Mouse (Mus musculus) intestine, postnatal 0 days (tissue): ENCODE data around the gene Ttc17. TPM values are rescaled to one million over a fixed set of nuclear protein-coding genes. Genes with fewer than 3 reads are reported as not detected.

ENCODE experiments used
- ATAC-seq: fragments of 200-750 bp; cut with Nextera tagmentation; 2 replicates; pipeline ENCODE4 v1.8.0; 2017; ENCODE audit warnings: mild to moderate bottlenecking, moderate TSS enrichment, moderate library complexity
- H3K27ac ChIP-seq: fragments of 300-500 bp; sonication (generic); 2 replicates; pipeline ENCODE4 v1.5.1; 2014; ENCODE audit warnings: mild to moderate bottlenecking, low read depth, low read length, moderate library complexity
- H3K27me3 ChIP-seq: fragments of 300-500 bp; sonication (generic); replicated peaks from 2 replicates; pipeline ENCODE4 v1.6.1; 2014; ENCODE audit warnings: low read length, mixed read lengths; ENCODE audit not compliant: control insufficient read depth, insufficient read depth
- H3K36me3 ChIP-seq: fragments of 300-500 bp; sonication (generic); 2 replicates; pipeline ENCODE4 v1.6.1; 2014; ENCODE audit warnings: mild to moderate bottlenecking, moderate library complexity; ENCODE audit not compliant: control insufficient read depth, insufficient read depth
- H3K4me1 ChIP-seq: fragments of 300-500 bp; sonication (generic); replicated peaks from 2 replicates; pipeline ENCODE4 v1.6.1; 2014; ENCODE audit warnings: antibody characterized with exemption, low read length, mixed read lengths; ENCODE audit not compliant: control insufficient read depth, insufficient read depth
- H3K4me2 ChIP-seq: fragments of 300-500 bp; sonication (generic); replicated peaks from 2 replicates; pipeline ENCODE4 v1.6.1; 2014; ENCODE audit warnings: low read depth, mild to moderate bottlenecking, moderate library complexity
- H3K4me3 ChIP-seq: fragments of 300-500 bp; sonication (generic); 2 replicates; pipeline ENCODE4 v1.5.1; 2014; ENCODE audit warnings: low read depth, low read length
- H3K9ac ChIP-seq: fragments of 300-500 bp; sonication (generic); 2 replicates; pipeline ENCODE4 v1.6.1; 2014; ENCODE audit warnings: mild to moderate bottlenecking, low read depth, low read length
- H3K9me3 ChIP-seq: fragments of 300-500 bp; sonication (generic); 2 replicates; pipeline ENCODE4 v1.6.1; 2016; ENCODE audit warnings: mixed run types; ENCODE audit not compliant: control insufficient read depth
- CTCF ChIP-seq: sonication (generic); IDR thresholded peaks from 2 replicates; pipeline ENCODE4 v1.5.1; 2016; ENCODE audit warnings: low read depth, mild to moderate bottlenecking, control low read depth, antibody characterized with exemption, moderate library complexity
- WGBS: fragments of 180-500 bp; shearing (Covaris S2); extraction: QIAGEN DNeasy Blood & Tissue Kit; methylation state at CpG from one replicate; pipeline ENCODE4 v1.1.7; 2014; 5-methylcytosine and 5-hydroxymethylcytosine counted together
- polyA plus RNA-seq: library from polyadenylated mRNA; unstranded; fragments of >200 nt; fragmentation: Nextera tagmentation; extraction: Ambion mirVana; gene quantifications from 2 replicates; pipeline ENCODE4 v1.2.1, GENCODE M21; 2015

The Ttc17 gene
- polyA plus RNA-seq, 1 experiment from 2014 or later = 9.7 TPM

DNA sequence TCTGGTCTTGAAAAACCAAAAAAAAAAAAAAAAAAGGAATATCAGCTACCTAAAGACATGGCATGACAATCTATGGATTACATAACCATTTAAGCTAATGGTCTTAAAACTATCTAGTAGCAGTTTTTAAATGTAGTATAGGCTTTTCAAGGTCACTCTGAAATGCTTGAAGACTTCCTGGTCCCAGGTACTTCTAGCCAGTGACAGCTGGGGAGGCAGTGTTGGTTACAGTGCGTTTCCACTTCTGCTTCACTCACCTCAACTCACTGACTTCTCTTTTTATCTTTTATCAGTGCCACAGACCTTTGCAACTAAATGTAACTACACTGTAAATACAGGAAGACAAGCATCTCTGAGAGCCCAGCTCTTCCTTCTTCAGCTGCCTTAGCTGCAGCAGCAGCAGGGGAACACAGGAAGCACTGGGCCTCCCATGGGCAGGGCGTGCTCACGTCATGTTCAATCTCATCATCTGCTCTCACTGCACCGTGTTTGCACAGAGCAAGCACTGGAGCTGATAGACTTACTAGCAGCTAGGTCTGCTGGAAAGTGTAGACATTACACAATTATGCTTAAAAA lies 46.0 kb downstream of the Ttc17 start:
- Histone ChIP-seq H3K9ac (no peak overlapping the region), H3K27me3 (no peaks in the 10 kb centered on the region), H3K27ac (no peak overlapping the region), H3K4me1 (no peaks in the 10 kb centered on the region), H3K4me3 (no peak overlapping the region), H3K4me2 (no peak overlapping the region), H3K36me3 (peaks cover 75% of the 10 kb centered on the region), H3K9me3 (no peaks in the 10 kb centered on the region)
- WGBS = 37% methylated on average over 4 of the region's 4 CpGs
- ATAC-seq = peak; percentile 73
- TF ChIP-seq CTCF = no peak

DNA sequence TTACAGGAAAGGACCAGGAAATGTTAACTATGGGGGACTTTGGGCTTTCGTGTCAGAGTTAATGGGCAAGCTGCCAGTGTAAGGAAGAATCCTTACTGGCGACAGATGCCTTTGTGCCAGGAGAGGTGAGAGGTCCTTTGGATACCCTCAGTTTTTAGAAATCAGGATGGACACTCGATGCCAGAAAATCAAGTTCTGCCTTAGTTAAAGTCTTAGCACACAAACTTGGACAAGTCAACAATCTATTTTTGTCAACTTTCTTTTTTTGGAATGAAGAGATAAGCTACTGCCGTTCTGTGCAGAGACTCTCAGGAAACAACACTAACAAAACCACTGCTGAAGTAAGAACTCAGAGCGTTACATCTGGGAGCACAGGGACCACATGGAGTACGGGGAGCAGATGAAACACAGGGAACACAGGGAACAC lies 58.3 kb downstream of the Ttc17 start:
- Histone ChIP-seq H3K4me2 (no peak overlapping the region), H3K9ac (no peak overlapping the region), H3K27me3 (no peaks in the 10 kb centered on the region), H3K36me3 (peaks cover 10% of the 10 kb centered on the region), H3K4me1 (no peaks in the 10 kb centered on the region), H3K4me3 (no peak overlapping the region), H3K27ac (no peak overlapping the region), H3K9me3 (no peaks in the 10 kb centered on the region)
- 42% methylated on average over 6 of the region's 6 CpGs for WGBS
- no peak for ATAC-seq
- TF ChIP-seq CTCF = no peak

DNA sequence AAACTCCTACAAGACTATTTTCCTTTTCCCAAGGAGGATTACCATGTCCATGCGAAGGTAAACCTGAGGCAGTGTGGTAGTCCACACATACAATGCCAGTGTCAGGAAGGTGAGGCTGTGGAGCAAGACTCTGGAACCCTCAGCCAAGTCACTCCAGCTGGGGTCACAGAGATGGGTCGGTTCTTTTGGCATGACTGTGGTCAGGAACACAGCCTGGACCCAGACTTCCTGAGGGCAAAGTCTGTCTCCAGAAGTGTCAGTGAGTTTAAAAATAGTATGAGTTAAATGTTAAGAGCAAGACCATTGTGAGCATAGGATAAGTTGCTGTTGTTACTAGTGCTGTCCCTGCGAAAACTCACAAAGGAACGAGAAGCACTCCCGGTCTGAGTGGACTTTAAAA lies 59.7 kb downstream of the Ttc17 start:
- Histone ChIP-seq H3K4me2 (no peak overlapping the region), H3K9me3 (no peaks in the 10 kb centered on the region), H3K4me3 (no peak overlapping the region), H3K9ac (no peak overlapping the region), H3K4me1 (no peaks in the 10 kb centered on the region), H3K36me3 (peaks cover 19% of the 10 kb centered on the region), H3K27me3 (no peaks in the 10 kb centered on the region), H3K27ac (no peak overlapping the region)
- no peak for TF ChIP-seq CTCF
- ATAC-seq = no peak
- 83% methylated on average over 5 of the region's 5 CpGs for WGBS

DNA sequence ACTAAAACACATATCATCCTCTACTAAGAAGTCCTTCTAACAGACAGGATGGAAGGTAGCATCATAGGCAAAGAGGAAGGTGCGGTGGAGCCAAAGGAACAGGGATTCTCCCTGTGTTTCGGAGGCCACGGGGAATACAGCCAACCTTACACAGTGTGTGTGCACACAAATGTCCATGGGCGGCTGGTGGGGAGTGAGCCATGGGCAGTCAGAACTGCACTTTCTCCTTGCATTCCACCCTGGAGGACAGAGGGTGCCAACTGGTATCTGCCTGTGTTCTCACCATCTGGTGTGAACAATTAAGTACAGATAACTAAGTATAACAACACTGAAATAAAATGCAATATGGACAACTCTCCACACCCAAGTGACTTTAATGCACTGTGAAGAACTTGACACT lies 61.9 kb downstream of the Ttc17 start:
- Histone ChIP-seq H3K9me3 (no peaks in the 10 kb centered on the region), H3K4me2 (no peak overlapping the region), H3K4me3 (no peak overlapping the region), H3K4me1 (no peaks in the 10 kb centered on the region), H3K36me3 (peaks cover 35% of the 10 kb centered on the region), H3K27me3 (no peaks in the 10 kb centered on the region), H3K27ac (no peak overlapping the region), H3K9ac (no peak overlapping the region)
- no peak for TF ChIP-seq CTCF
- 94% methylated on average over 4 of the region's 4 CpGs for WGBS
- no peak for ATAC-seq

DNA sequence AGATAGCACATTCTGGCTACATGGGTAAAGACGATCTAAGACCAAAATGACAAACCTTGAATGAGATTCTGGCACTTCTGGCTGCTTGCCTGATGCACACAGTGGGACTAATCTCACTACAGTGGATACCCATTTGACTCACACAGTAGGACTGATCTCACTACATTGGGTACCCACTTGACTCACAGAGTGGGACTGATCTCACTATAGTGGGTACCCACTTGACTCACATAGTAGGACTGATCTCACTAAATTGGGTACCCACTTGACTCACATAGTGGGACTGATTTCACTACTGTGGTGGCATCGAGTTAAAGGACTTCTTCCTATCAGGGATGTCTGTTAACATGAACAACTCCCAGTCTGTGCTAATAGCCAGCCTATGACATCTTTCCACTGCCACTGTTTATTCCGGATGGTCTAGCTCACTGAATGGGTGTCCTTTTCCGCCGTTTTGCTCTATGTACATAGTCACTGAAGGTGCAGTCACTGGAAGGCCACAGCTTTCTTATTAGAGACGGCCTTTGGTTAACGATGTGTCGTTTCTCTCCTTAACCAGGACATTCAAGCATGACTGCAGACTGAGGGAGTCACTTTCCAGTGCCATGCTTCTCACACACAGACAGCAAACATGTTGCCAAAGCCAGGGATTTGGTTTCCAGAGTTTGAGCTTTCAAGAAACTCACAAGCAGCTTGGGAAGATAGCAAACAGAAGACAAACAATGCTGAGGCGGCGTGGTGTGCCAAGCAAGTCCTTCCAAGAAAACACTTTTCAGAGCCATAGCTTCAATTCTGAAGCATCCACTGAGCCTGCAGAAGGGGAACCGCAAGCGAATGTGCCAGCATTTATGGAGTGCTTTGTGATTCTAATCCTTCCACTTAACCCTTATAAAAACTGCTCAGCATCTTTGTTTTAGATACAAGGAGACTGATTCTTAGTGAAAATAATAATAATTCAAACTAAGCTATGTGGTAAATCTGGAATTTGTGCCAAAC lies 62.9 kb downstream of the Ttc17 start:
- no peaks in the 10 kb centered on the region for H3K9me3 ChIP-seq
- H3K36me3 ChIP-seq = peaks cover 39% of the 10 kb centered on the region
- H3K4me1 ChIP-seq = no peaks in the 10 kb centered on the region
- H3K4me2 ChIP-seq = no peak overlapping the region
- H3K27ac ChIP-seq = no peak overlapping the region
- no peak overlapping the region for H3K4me3 ChIP-seq
- 86% methylated on average over 12 of the region's 12 CpGs for WGBS
- H3K9ac ChIP-seq = no peak overlapping the region
- TF ChIP-seq CTCF = no peak
- no peaks in the 10 kb centered on the region for H3K27me3 ChIP-seq
- no peak for ATAC-seq

DNA sequence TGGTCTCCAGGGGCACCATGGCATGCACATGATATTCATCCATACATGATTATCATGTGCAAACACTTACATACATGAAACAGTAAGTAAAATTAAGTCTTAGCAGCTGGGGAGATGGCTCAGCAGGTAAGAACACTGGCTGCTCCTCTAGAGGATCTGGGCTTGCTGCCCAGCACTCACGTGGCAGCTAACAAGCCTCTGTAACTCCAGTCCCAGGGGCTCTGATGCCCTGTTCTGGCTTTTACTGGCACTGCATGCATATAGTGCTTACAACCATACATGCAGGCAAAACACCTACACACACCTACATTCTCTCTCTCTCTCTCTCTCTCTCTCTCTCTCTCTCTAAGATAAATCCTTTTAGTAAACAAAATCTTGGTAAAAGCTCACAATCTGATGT lies 65.7 kb downstream of the Ttc17 start:
- Histone ChIP-seq H3K9ac (no peak overlapping the region), H3K4me2 (no peak overlapping the region), H3K36me3 (peaks cover 63% of the 10 kb centered on the region), H3K9me3 (no peaks in the 10 kb centered on the region), H3K27ac (no peak overlapping the region), H3K4me3 (no peak overlapping the region), H3K4me1 (no peaks in the 10 kb centered on the region), H3K27me3 (no peaks in the 10 kb centered on the region)
- no peak for TF ChIP-seq CTCF
- ATAC-seq = no peak
- WGBS = 67% methylated on average over 1 of the region's 1 CpGs
